Mouse (Mus musculus): ENCODE data around the gene Msi2. TPM values are rescaled to one million over a fixed set of nuclear protein-coding genes. Genes with fewer than 3 reads are reported as not detected.

The Msi2 gene
- total RNA-seq, 2 experiments from 2014 or later: 10.2 to 13.9 TPM

DNA sequence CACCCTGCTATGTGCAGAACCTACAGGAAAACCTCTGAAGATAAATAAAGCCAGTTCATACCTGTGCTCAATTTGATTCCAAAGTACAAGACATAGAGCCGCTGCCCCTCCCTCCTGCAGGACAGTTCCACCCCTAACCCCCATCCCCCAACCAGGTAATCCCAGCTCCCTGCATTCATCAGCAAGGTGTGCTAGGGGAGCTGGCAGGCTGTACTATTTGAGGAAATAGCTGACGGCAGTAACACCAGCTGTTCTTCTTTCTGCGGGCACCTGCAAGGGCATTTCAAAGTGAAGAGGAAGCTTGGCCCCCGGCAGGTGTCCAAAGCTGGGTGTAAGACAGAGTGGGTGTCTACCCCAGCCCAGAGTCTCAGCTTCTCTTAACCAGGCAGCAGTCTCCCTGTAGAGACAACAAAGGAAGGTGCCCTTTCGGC, 314.1 kb downstream of the Msi2 start:
- no peak for ATAC-seq (replicated peaks; ENCODE audit: low FRiP score, poor library complexity, severe bottlenecking)

DNA sequence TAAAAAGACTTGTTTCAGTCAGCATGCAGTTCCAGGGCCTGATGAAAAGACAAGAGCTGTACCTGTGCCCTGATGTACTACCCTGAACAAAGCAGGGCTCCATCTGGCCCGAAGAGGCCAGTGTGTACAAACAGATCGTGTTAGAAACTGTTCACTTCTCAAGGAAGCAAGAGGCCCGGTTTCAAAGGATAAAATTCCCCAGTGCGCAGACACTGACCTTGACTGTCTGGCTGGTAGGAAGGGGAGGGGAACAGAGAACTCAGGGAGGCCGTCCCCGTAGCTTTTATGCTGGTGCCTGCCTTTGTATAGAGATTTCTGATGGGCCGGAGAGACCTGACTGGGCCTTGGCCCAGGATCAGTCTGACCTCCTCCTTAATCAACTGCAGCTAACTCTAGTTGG, 316.0 kb downstream of the Msi2 start:
- ATAC-seq (replicated peaks; ENCODE audit: low FRiP score, poor library complexity, severe bottlenecking): no peak

DNA sequence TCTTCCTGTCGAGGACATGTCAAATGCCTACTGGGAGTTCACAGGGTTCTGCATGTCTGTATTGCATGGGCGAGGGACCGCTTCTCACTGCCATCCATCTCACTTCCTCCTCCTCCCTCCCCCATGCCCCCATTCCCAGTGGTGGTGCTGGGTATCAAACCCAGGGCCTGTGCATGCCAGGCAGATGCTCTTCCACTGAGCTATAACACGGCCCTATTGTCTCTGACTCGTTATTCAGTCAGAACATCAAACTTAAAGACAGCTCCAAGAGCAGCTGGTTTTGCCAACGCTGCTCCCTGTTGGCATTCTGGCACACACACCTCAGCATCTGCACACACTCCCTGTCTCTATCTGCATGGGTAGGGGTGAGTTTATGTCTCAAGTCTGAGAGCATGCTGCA, 317.0 kb downstream of the Msi2 start:
- ATAC-seq (replicated peaks; ENCODE audit: low FRiP score, poor library complexity, severe bottlenecking): no peak

DNA sequence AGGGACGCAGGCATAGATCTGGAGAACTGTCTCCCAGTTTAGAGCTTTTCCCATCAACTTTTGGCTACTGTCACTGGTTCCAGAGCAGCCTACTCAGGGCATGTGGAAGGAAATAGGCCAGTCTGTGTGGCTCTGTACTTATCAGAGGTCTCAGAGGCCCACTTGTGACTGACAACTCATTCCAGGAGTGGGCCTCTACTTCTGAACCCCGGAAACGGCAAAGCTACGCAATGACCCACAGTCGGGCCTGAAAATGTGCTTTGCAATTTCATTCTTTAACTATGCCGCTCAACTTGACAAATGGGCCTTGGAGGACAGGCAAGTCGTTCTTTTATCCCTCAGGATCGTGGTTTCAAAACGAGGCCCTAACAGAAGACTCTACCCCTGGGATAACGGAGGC, 317.4 kb downstream of the Msi2 start:
- ATAC-seq (replicated peaks; ENCODE audit: low FRiP score, poor library complexity, severe bottlenecking): no peak

DNA sequence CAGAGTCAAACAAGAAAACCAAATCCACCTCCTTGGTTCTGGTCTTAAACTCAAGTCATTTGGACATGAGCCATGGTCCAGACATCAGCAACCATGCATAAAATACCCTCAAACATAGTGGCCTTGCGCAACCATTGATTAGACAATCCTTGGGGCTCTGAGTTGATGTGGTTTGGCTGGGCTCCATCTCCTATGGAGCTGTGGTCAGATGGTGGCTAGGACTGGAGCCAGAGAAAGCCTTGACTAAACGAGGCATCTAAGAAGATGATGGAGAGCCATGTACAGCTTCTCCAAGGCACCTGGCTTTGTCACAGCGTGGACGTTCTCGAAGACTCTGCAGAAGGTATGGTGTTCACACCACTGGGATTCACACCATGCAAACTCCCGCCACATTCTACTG, 318.1 kb downstream of the Msi2 start:
- no peak for ATAC-seq (replicated peaks; ENCODE audit: low FRiP score, poor library complexity, severe bottlenecking)

DNA sequence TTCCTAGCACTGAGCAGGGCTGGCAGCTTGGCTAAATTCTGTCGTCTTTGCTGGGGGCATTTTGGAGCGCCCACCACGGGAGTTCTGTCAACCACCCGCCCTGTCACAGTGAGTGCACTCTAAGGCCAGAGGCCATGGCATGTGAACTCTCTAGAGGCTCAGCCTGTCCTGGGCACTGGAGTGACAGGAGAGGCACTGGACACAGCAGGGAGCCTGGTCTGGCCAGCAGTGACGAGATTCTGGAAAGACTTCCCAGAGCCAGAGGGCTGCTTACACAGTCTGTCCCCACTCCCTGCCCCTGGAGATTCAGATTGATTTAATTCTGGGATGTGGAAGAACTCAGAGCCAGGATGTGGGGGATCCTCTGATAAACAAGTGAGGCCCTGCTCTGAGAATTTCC, 318.9 kb downstream of the Msi2 start:
- ATAC-seq (replicated peaks; ENCODE audit: low FRiP score, poor library complexity, severe bottlenecking): no peak

DNA sequence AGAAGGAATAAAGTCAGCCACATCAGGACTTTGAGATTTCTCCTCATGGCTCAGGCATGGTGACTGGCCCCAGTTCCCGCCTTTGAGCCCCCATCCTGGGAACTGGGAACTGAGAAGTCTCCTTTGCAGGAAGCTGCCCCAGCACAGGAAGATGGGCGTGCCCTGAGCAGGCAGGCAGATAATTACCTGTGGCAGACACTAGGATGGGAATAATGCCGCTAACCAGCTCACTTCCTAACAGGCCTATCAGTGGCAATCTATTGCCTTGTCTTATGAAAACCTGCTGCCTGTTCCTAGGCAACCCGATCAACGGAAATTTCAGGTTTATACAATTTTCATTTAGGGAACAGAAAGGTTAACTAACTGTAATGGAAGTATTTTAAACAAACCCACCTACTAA, 319.3 kb downstream of the Msi2 start:
- ATAC-seq (replicated peaks; ENCODE audit: low FRiP score, poor library complexity, severe bottlenecking): no peak

DNA sequence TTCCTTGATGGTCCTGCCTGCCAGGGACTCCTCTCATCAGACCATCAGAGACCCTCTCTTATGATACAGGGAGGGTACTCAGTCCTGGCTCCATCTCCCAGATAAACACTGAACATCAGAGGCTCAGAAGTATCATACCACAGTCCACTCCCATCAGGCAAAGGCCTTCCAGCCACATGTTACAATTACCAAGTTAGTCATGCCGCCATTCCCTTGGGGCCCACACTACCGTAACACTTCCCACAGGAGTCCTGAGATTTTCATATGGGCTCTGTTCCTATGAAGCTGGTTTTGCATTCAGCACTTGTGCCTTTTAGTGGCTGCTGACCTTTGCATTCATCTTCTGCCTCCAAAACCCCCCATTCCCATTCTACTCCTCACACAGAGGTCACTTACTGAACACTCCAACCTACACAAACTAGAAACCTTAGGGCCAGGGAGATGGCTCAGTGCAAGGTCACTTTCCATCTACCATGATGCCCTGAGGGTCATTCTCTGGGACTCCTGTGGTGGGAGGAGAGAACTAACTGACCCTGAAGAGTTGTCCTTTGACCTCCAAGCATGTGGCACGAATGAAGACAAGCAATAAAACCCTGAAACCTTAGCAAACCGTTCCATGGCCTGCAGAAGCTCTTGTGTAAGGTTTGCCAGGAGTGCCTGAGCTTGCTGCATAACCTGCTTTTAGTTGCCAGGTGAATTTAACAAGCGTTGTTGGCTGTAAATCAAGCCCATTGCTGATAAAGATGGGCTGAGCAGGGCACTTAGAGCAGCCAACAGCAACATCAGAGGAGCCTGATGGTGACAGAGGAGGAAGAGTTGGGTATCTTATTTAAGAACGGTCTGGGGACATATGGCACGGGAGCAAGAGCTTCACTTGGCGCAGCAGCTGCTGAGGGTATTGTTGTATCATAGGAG, 323.0 kb downstream of the Msi2 start:
- ATAC-seq (replicated peaks; ENCODE audit: low FRiP score, poor library complexity, severe bottlenecking): no peak

DNA sequence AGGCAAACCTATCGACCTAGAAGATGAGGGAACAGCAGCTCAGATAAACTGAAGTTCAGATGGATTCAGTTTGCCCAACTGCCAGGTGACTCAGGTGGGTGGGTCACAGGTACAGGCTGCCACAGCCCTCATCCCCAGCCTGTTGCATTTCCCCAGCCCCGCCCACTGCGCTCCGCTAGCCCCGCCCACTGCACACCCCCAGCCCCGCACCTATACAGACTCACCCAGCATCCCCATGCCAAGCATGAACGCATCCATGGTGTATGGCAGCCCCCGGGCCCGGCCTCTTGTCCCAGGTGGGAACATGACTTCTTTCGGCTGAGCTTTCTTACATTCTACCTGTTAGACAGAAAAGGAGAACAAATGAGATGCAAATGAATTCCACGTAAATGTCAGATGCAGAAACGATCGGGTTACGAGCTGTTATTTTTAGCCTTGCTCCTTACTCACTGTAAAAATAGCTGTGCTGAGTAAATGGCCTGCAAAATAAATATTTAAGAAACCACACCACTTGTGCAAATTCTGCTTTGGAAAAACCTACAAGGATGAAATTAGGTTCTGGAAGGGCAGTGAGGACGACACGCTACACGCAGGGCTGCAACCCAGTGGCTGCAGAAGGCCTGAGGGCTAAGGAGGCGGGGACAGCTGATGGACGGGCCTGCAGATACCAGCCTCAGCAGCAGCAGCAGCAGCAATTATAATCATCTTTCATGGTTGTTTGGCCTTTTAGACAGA, 323.8 kb downstream of the Msi2 start:
- ATAC-seq (replicated peaks; ENCODE audit: low FRiP score, poor library complexity, severe bottlenecking): no peak

DNA sequence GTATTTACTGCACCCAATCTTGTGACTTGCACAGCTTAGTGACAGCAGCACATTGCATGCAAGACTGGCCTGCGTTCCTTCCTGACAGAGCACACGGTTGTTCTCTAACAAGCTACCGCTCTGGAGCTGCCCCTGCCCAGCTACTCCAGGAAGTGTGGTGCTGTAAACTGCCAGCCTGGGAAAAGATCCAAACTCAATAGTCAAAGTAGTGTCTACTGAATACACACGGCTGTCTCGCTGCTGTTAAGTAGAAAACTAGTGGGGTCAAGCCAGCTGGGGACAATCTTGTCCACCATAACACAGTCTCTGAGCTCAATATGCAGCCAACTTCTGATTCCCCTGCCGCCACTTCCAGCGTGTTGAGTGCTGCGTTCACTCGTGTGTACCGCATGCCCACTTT, 325.6 kb downstream of the Msi2 start:
- no peak for ATAC-seq (replicated peaks; ENCODE audit: low FRiP score, poor library complexity, severe bottlenecking)

DNA sequence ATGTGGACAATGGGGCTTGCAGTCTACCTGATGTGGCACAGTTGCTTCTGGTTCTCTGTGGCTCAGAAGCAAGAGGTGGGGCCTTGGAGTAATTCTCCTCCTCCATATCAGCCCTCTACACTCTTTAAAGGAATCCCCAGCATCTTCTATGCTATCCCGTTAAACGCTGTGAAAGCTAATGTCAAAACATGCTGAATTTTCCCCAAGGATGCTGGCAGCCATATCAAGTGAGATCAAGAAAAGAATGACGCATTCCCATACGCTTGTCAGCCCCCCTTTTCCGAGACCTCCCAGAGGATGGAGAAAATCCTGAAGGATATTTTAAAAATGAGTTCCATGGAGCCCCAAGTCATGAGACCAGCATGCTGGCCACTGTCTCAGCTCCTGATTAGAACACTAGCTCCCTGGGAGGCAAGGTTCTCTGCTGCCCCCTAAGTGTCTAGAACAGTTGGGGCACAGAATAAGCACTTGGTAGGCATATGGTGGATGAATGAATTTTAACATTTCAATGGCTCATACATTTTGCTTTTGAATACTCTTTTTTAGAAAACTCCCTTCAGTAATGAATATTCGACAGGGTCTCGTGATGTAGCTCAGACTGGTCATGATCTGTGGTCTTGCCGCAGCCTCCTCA, 327.0 kb downstream of the Msi2 start:
- no peak for ATAC-seq (replicated peaks; ENCODE audit: low FRiP score, poor library complexity, severe bottlenecking)

DNA sequence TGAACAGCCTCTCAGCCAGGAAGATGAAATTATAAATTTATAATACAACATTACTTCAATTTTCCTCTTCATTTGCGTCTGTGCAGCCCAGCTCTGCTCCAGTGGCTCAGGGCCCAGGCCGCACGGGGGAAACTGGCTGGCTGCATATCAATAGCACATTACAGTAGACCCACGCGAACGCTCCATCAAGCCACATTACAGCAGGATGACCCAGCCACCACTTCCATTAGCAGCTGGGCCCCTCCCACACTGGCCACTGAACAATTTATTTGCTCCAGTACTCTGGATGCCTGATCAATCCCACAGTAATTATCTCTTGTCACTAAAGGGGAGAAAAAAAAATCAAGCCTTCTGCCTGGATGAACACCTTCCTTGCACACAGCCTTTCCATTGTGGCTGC, 328.8 kb downstream of the Msi2 start:
- ATAC-seq (replicated peaks; ENCODE audit: low FRiP score, poor library complexity, severe bottlenecking): no peak

DNA sequence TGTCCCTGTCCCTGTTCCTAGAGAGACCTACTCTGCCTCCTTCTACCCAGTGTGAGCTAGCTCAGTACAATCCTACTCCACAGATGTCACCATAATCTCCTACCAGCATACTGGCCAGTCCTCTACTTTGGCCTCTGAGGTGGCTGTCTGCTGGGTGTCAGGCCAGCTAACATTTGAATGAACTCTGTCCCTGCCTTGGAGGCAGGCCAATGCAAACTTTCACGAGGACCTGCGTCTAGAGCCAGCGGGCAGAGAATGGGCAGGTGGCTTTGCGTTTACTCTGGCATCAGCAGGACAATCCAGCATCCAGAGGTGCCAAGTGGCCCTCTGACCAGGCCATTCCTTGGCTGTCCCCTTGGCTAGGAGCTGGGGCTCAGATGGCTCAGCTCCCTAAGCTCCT, 331.4 kb downstream of the Msi2 start:
- no peak for ATAC-seq (replicated peaks; ENCODE audit: low FRiP score, poor library complexity, severe bottlenecking)

DNA sequence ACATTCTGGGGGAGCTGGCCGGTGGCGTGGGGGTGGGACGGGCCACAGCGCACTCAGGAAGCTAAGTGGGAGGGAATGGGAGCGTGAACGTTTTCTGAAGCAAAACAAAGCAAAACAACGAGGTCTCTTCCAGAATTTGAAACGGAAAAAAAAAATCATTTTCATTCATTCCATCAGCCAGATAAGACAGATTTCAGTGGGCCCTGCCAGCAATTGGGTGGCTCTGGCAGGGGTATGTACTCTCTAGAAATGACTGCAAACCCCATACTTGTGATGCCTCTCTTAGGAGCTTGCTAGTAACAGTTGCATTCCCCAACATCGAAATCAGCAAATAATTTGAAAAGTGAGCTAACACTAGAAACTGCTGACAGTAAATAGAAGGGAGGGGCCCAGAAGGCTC, 335.9 kb downstream of the Msi2 start:
- no peak for ATAC-seq (replicated peaks; ENCODE audit: low FRiP score, poor library complexity, severe bottlenecking)

DNA sequence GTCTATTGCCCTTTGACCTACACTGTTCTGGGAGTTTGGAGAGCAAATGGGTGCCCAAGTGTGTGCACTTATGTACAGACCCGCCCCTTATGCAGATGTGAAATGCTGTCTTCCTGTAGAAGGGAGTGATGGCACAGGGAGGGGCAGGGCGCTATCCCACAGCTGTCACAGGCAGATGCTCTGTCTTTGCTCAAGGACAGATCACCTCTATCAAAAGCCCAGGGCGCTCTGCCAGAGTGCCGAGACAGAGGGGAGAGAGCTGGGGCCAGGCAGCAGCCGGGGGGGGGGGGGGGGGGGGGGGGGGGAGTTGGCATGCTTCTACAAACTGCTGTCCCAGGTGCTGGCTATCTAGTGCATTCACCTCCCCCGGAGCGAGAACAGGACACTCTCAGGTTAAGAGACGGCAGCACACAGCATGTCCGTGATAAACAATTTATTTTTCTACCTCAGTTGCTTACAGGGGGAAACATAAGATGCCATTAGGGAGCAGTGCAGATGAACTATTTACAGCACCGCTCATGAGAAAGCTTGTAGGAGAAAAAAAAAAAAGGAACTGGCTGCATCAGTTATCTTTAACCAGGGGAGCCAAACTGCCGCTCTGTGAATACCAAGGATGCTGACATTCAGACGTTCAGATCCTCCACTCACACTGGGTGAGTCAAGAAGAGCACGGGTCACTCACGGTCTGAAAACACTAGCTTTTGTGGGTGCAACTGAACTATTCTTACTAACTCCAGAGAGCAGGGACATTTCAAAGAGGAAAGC, 337.0 kb downstream of the Msi2 start:
- no peak for ATAC-seq (replicated peaks; ENCODE audit: low FRiP score, poor library complexity, severe bottlenecking)

DNA sequence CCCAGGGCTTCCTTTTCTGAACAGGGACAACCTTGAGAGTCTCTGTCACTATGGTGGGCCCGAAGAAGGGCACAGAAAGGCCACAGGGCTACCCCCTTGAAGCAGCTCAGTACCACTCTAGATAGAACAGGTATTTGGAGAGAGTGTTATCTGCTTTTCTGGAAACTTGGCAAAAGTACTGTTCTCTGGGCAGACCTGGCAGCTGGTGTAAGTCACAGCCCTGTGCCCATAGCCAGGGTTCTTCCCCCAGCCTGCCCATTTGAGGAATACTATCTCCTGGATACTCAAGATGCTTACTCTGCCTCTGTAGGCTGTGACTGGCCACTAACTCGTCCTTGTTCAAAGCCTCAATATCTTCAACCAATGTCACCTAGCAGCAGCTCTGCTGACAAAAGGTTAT, 338.7 kb downstream of the Msi2 start:
- ATAC-seq (replicated peaks; ENCODE audit: low FRiP score, poor library complexity, severe bottlenecking): no peak

DNA sequence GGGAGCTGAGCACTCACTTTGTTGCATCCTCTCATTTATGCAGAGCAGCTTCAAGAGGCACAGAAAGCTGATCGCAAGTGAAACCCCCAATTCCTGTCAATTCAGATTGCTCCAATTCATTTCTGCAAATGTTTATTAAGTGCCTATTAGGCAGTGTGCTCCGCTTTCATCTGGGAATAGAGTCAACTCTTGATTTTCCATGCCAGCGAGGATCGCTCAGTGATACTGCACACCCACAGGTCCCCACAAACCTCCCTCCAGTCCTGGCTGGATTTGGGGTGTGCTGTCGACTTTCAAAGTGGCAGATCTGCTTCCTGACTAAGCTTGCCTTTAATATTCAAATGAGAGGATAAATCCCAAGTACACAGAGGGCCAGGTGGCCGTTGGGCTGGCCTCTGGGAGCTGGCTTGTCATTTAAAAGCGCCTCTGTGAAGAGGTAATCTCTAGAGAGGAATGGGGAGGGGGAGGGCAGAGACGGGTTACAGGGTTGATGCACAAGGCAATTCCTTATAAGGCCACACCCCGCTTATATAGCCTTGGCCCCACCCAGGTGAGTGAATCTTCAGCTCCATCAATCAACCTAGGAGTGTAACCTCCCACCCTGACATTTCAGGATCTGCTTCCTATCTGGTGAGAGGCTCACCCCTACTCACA, 339.5 kb downstream of the Msi2 start:
- ATAC-seq (replicated peaks; ENCODE audit: low FRiP score, poor library complexity, severe bottlenecking): no peak

DNA sequence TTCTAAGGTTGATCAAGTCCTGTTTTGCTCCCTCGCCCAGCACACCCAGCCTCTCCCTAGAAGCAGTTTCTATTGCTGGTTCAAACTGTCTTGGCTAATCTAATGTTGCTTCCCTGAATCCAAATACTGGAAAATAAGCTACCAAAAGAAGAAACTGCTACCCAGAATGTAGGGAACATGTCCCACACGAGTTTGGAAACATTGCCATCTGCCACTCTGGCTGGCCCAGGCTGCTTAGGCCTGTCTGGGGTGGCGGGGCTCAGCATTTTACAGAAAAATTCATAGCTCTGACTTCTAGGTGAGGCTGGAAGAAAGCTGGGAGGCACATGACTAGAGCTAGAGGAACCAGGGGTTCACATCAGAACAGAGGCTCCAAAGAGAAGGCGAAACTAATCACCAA, 345.7 kb downstream of the Msi2 start:
- ATAC-seq (replicated peaks; ENCODE audit: low FRiP score, poor library complexity, severe bottlenecking): no peak

DNA sequence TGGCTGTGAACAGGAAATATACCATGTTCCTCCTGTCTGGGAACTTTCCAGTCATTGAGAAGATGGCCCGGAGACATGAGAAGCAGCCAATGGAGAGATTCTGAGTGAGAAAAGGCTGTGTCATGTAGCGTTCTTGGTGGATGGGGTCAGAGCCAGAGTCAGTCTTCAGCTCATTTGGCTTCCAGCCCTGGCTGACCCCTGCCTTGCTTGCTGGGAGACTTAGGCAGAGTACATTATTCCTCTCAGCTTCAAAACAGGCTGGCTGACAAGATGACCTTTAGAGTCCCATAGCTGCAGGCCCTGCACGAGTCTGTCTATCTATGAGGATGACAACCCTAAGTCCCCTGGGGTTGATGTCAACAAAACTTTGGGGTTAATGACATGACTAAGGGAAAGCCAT, 348.4 kb downstream of the Msi2 start:
- no peak for ATAC-seq (replicated peaks; ENCODE audit: low FRiP score, poor library complexity, severe bottlenecking)

DNA sequence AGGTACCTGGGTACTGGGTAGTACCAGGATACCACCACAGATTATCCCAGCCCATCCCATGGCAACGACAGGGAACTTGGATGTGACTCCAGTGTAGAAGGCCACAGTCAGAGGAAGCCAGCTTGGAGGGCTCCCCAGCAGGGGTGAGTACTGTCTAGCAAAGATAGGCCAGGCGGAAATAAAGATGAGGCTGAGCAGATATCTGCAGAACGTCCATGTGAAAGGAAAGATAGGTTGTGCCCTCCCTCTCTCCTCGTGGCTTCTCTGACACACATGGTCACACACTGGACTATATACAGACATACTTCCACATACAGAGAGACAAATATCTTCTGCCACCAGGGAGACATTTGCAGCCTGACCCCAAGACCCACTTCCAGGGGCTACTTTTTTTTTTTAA, 350.8 kb downstream of the Msi2 start:
- ATAC-seq (replicated peaks; ENCODE audit: low FRiP score, poor library complexity, severe bottlenecking): 0 out of 2 replicates have a peak, but pooled peaks have one; percentile 36
